Mouse (Mus musculus): ENCODE measurements at regions not wholly inside any gene's neighbourhood (a gene's known extent, or its start where the extent isn't known, plus 50 kb on each side); places are given as distances from the start of the nearest gene placed in this dataset.
A peak's percentile ranks its signal among the peaks of the same experiment; 100 is the strongest.

DNA sequence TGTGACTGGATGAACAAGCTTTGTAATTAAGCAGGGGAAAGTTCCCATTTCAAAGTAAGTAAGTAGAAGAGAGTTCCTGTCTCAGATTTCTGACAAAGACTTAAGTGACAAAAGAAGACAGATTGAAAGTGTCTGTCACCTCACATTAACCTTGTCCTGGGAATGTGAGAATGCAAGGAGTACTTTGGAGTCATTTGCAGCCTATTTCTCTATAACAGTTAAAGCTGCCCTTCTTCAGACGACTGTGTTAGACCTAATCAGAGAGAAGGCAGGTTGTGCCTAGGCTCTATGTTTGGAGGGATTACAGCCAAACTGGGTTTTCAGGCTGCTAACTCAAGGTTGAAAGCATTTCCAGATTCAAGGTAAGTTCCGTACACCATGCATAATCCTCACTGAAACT is 446.5 kb downstream of the Pdgfc start:
- no peak for TF ChIP-seq CTCF (conservative IDR thresholded peaks at IDR 0.05)
- no peak for DNase-seq (ENCODE audit: low spot score in 2 of 2)
- Histone ChIP-seq H3K27ac (no peak overlapping the region), H3K4me3 (no peak overlapping the region)

GRCm38 (mm10) chr3:81483363-81483762 is 447.1 kb downstream of the Pdgfc start:
- Histone ChIP-seq H3K27ac (no peak overlapping the region), H3K4me3 (no peak overlapping the region)
- peak; percentile 48 for TF ChIP-seq CTCF (conservative IDR thresholded peaks at IDR 0.05)
- no peak for DNase-seq (ENCODE audit: low spot score in 2 of 2)

DNA sequence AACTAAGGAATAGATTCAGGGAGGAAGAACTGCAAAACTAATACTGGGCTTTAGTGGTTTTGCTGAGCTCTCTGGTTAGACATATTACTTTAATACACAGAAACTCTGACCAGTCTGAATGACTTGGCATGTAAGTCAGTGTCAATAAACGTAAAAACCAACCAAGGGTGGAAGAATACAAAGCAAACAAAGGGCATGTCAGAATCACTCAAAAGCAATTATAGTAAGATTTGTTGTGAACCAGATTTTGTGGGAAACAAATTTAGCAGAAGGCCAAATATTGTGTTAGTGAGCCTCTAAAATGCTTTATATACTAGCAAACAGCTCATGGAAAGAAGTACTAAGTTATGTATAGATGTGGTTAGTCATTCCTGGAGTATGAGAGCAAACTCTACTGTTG is 427.1 kb upstream of the Ctso start:
- H3K4me3 ChIP-seq = no peak overlapping the region
- H3K27ac ChIP-seq = no peak overlapping the region
- no peak for TF ChIP-seq CTCF (conservative IDR thresholded peaks at IDR 0.05)
- no peak for DNase-seq (ENCODE audit: low spot score in 2 of 2)

DNA sequence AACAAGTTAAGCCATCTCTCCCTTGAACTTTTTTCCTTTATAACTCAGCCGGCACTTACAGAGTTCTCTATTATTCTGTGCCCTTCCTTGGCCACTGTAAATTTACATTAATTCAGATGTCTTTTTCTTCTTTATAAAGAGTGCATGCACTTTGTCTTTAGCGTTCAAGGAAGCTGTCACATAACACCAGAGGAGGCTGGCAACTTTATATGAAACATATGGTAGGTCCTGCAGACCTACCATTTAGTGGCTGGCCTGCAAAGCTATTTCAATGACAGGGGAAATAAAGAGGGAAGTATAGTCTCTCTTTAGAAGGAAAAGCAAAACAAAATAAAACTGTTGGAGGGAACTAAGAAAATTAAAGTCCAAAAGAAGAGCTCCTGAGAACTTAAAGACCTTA is 423.8 kb upstream of the Ctso start:
- no peak for TF ChIP-seq CTCF (conservative IDR thresholded peaks at IDR 0.05)

GRCm38 (mm10) chr3:81521804-81522203 is 410.6 kb upstream of the Ctso start:
- TF ChIP-seq CTCF (conservative IDR thresholded peaks at IDR 0.05) = no peak
- no peak for DNase-seq (ENCODE audit: low spot score in 2 of 2)
- Histone ChIP-seq H3K4me3 (no peak overlapping the region), H3K27ac (no peak overlapping the region)

More for the DNA sequence above, 423.8 kb upstream of the Ctso start:
- Histone ChIP-seq H3K4me3 (no peak overlapping the region), H3K27ac (no peak overlapping the region)
- no peak for DNase-seq (ENCODE audit: low spot score in 2 of 2)

GRCm38 (mm10) chr3:81530872-81531271 is 401.5 kb upstream of the Ctso start:
- no peak overlapping the region for H3K27ac ChIP-seq
- DNase-seq (ENCODE audit: low spot score in 2 of 2) = no peak
- H3K4me3 ChIP-seq = no peak overlapping the region
- no peak for TF ChIP-seq CTCF (conservative IDR thresholded peaks at IDR 0.05)

GRCm38 (mm10) chr3:81535448-81536205 is 396.8 kb upstream of the Ctso start:
- H3K4me3 ChIP-seq = no peak overlapping the region
- no peak for DNase-seq (ENCODE audit: low spot score in 2 of 2)
- H3K27ac ChIP-seq = no peak overlapping the region
- TF ChIP-seq CTCF (conservative IDR thresholded peaks at IDR 0.05) = no peak

- TF ChIP-seq CTCF (conservative IDR thresholded peaks at IDR 0.05) = no peak
- H3K27ac ChIP-seq = no peak overlapping the region
- no peak for DNase-seq (ENCODE audit: low spot score in 2 of 2)
These were observed 377.6 kb upstream of the Ctso start for GRCm38 (mm10) chr3:81554773-81555172.

GRCm38 (mm10) chr3:81562610-81563258 is 369.7 kb upstream of the Ctso start:
- Histone ChIP-seq H3K27ac (no peak overlapping the region), H3K4me3 (no peak overlapping the region)
- DNase-seq (ENCODE audit: low spot score in 2 of 2) = no peak
- no peak for TF ChIP-seq CTCF (conservative IDR thresholded peaks at IDR 0.05)

More at GRCm38 (mm10) chr3:81554773-81555172, 377.6 kb upstream of the Ctso start:
- H3K4me3 ChIP-seq = no peak overlapping the region

DNA sequence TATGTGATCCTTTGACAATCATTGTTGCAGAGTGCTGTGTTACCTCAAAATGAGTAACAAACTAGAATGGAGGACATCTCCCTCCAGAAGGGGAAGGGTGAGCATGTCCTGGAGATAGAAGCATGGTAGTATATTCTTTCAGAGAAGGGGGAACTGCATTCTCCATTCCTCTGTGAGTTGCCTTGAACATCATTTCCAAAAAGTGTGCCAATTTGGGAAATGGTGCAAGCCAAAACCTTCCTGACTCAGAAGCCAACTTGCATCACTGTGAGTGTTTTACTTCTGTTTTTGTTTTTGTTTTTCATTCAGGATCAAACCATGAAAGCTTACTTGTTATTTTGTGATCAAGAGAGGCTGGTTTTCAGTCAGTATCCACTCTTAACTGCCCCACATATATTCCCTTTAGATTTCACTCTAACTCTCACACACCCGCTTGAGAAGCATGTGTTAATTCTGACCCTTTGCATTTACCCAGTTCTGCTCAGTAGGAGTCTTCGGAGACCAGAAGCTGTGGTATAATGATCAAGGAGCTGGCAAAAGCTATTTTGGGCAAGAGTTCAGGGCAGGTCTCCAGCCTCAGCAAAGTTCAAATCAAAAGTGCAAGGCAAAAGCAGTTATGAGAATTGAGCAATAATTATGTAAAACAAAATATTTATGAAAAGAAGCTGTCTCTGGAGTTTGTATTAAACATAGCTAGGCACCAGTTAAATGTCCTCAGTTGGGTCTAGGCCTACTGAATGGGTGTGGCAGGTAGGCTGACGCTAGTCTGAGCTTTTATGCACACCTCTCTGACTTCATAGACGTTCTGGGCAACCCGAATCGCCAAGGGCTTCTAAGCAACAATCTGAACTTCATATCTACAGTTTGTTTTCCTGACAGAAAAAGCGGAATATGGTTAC is 368.3 kb upstream of the Ctso start:
- H3K4me3 ChIP-seq = no peak overlapping the region
- no peak for DNase-seq (ENCODE audit: low spot score in 2 of 2)
- no peak for TF ChIP-seq CTCF (conservative IDR thresholded peaks at IDR 0.05)

DNA sequence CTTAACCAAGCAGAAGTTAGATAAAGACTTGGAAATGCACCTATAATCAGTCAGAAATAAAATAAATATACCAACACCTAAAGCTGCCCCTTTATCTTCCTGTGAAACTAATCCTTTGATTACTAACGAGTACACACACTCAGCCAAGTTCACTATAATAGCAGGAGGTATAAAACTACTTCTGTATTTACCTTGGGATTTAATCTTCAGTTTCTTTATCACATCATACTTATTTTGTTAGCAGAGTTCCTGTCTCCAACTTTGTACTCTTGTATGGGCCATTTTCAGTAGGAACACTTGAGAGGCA is 367.7 kb upstream of the Ctso start:
- no peak overlapping the region for H3K4me3 ChIP-seq
- no peak overlapping the region for H3K27ac ChIP-seq
- no peak for TF ChIP-seq CTCF (conservative IDR thresholded peaks at IDR 0.05)
- no peak for DNase-seq (ENCODE audit: low spot score in 2 of 2)

More for the DNA sequence above, 368.3 kb upstream of the Ctso start:
- no peak overlapping the region for H3K27ac ChIP-seq

- no peak for DNase-seq (ENCODE audit: low spot score in 2 of 2)
- TF ChIP-seq CTCF (conservative IDR thresholded peaks at IDR 0.05) = no peak
- Histone ChIP-seq H3K4me3 (no peak overlapping the region), H3K27ac (no peak overlapping the region)
These were observed 348.9 kb upstream of the Ctso start for GRCm38 (mm10) chr3:81583387-81584027.

DNA sequence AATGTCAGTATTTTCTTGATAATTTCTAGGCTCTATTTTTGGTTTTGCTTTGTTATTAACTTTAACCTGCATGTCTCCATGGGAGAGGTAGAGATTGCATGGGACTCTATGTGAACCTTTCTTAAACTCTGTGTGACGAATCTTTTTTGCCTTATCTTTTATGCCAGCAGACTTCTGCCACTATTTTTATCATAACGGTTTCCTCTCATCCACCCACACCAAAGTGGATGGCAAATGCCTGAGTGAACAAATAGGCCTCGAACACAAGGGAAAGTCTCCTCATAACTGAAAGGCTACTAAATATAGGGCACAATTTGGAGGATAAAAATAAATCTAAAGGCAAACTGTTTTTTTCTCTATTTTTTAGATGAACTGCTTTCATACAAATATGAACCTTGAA is 343.3 kb upstream of the Ctso start:
- TF ChIP-seq CTCF (conservative IDR thresholded peaks at IDR 0.05) = no peak
- Histone ChIP-seq H3K4me3 (no peak overlapping the region), H3K27ac (no peak overlapping the region)
- peak in 1 of 2 experiments; percentile 23 for DNase-seq (ENCODE audit: low spot score in 2 of 2)

Measured in layer of hippocampus, adult 2 months (tissue).